Mouse (Mus musculus) liver, embryonic 12.5 days (tissue): ENCODE data around the gene Olfr676. TPM values are rescaled to one million over a fixed set of nuclear protein-coding genes. Genes with fewer than 3 reads are reported as not detected.
"Not testable (repeated sequence)": the region's sequence is repeated elsewhere in the genome, so short reads cannot be mapped to it uniquely, and the experiment has no call there.

ENCODE experiments used
- ATAC-seq: fragments of 200-750 bp; cut with Nextera tagmentation; 2 replicates; pipeline ENCODE4 v1.8.0; 2017; ENCODE audit warnings: moderate number of reproducible peaks, mild to moderate bottlenecking, moderate library complexity
- H3K27ac ChIP-seq: fragments of 300-500 bp; sonication (generic); 2 replicates; pipeline ENCODE4 v1.5.1; 2016; ENCODE audit warnings: mild to moderate bottlenecking
- H3K27me3 ChIP-seq: fragments of 300-500 bp; sonication (generic); replicated peaks from 2 replicates; pipeline ENCODE4 v1.6.1; 2016; ENCODE audit warnings: mild to moderate bottlenecking, moderate library complexity
- H3K36me3 ChIP-seq: fragments of 300-500 bp; sonication (generic); 2 replicates; pipeline ENCODE4 v1.6.1; 2016; ENCODE audit warnings: mild to moderate bottlenecking, moderate library complexity
- H3K4me1 ChIP-seq: fragments of 300-500 bp; sonication (generic); 2 replicates; pipeline ENCODE4 v1.6.1; 2016
- H3K4me2 ChIP-seq: fragments of 300-500 bp; sonication (generic); 2 replicates; pipeline ENCODE4 v1.6.1; 2016; ENCODE audit warnings: mild to moderate bottlenecking, moderate library complexity
- H3K4me3 ChIP-seq: fragments of 300-500 bp; sonication (generic); 2 replicates; pipeline ENCODE4 v1.5.1; 2016; ENCODE audit warnings: mild to moderate bottlenecking, moderate library complexity
- H3K9ac ChIP-seq: fragments of 300-500 bp; sonication (generic); 2 replicates; pipeline ENCODE4 v1.6.1; 2016; ENCODE audit warnings: mild to moderate bottlenecking, moderate library complexity
- H3K9me3 ChIP-seq: fragments of 300-500 bp; sonication (generic); replicated peaks from 2 replicates; pipeline ENCODE4 v1.6.1; 2016; ENCODE audit warnings: mild to moderate bottlenecking, moderate library complexity
- WGBS: fragments of 180-500 bp; shearing (Covaris S2); methylation state at CpG from one replicate; pipeline ENCODE4 v1.1.7; 2016; ENCODE audit not compliant: insufficient replicate concordance; 5-methylcytosine and 5-hydroxymethylcytosine counted together
- polyA plus RNA-seq: library from polyadenylated mRNA; unstranded; fragments of >200 nt; fragmentation: Nextera tagmentation; extraction: Ambion mirVana; gene quantifications from 2 replicates; pipeline ENCODE4 v1.2.1, GENCODE M21; 2016

Gene Olfr676
- polyA plus RNA-seq = not detected in 2 replicates

- no peak within 1 kb of the TSS for H3K27ac ChIP-seq
- H3K9me3 ChIP-seq = no peaks in the 10 kb centered on the region
- no peak within 1 kb of the TSS for H3K4me2 ChIP-seq
- H3K27me3 ChIP-seq = no peaks in the 10 kb centered on the region
- ATAC-seq = no peak
- no peak within 1 kb of the TSS for H3K9ac ChIP-seq
- H3K36me3 ChIP-seq = no peaks in the 10 kb centered on the region
- no peak within 1 kb of the TSS for H3K4me3 ChIP-seq
- no peaks in the 10 kb centered on the region for H3K4me1 ChIP-seq
These were observed at the start of gene Olfr676 for GRCm38 (mm10) chr7:105032398-105032797. TSS of gene Olfr676 (plus strand) at chr7:105032698.

GRCm38 (mm10) chr7:105001929-105002328, 30.6 kb upstream of the Olfr676 start, which contains the start of gene Olfr672:
TSS of gene Olfr672 (minus strand) at chr7:105002029.
- Histone ChIP-seq H3K4me2 (no peak within 1 kb of the TSS), H3K9ac (no peak within 1 kb of the TSS), H3K4me1 (no peaks in the 10 kb centered on the region), H3K4me3 (no peak within 1 kb of the TSS), H3K36me3 (no peaks in the 10 kb centered on the region), H3K27me3 (no peaks in the 10 kb centered on the region), H3K9me3 (no peaks in the 10 kb centered on the region), H3K27ac (no peak within 1 kb of the TSS)
- ATAC-seq = no peak

- Histone ChIP-seq H3K9me3 (no peaks in the 10 kb centered on the region), H3K27me3 (no peaks in the 10 kb centered on the region), H3K4me2 (no peak overlapping the region), H3K36me3 (no peaks in the 10 kb centered on the region), H3K4me3 (no peak overlapping the region), H3K27ac (no peak overlapping the region), H3K9ac (no peak overlapping the region), H3K4me1 (no peaks in the 10 kb centered on the region)
- ATAC-seq = no peak
- 41% methylated on average over 1 of the region's 1 CpGs for WGBS
These were observed 10.0 kb upstream of the Olfr676 start for GRCm38 (mm10) chr7:105022530-105022929.

GRCm38 (mm10) chr7:105028360-105028759, 4.1 kb upstream of the Olfr676 start, which contains the start of gene Olfr675:
TSS of gene Olfr675 (minus strand) at chr7:105028460.
- H3K4me3 ChIP-seq = no peak within 1 kb of the TSS
- no peaks in the 10 kb centered on the region for H3K36me3 ChIP-seq
- no peaks in the 10 kb centered on the region for H3K4me1 ChIP-seq
- no peak within 1 kb of the TSS for H3K27ac ChIP-seq
- H3K4me2 ChIP-seq = no peak within 1 kb of the TSS
- no peak within 1 kb of the TSS for H3K9ac ChIP-seq
- WGBS = 56% methylated on average over 1 of the region's 1 CpGs
- no peaks in the 10 kb centered on the region for H3K27me3 ChIP-seq
- ATAC-seq = no peak
- H3K9me3 ChIP-seq = no peaks in the 10 kb centered on the region

GRCm38 (mm10) chr7:105033836-105034235, 1.3 kb downstream of the Olfr676 start:
- H3K27ac ChIP-seq, H3K27me3 ChIP-seq, H3K4me1 ChIP-seq, ATAC-seq, H3K4me3 ChIP-seq, H3K4me2 ChIP-seq, H3K9me3 ChIP-seq, H3K9ac ChIP-seq, H3K36me3 ChIP-seq: not testable (repeated sequence)
- WGBS = 37% methylated on average over 5 of the region's 5 CpGs

- Histone ChIP-seq H3K36me3 (no peaks in the 10 kb centered on the region), H3K4me3 (no peak overlapping the region), H3K27ac (no peak overlapping the region), H3K4me2 (no peak overlapping the region), H3K27me3 (no peaks in the 10 kb centered on the region), H3K4me1 (no peaks in the 10 kb centered on the region), H3K9me3 (no peaks in the 10 kb centered on the region; the same call in 1 of the 2 replicates), H3K9ac (no peak overlapping the region)
- ATAC-seq = no peak
These were observed 26.5 kb downstream of the Olfr676 start for GRCm38 (mm10) chr7:105058951-105059350.

- Histone ChIP-seq H3K4me2 (no peak within 1 kb of the TSS), H3K27ac (no peak within 1 kb of the TSS)
- WGBS = 53% methylated on average over 1 of the region's 1 CpGs
These were observed 31.7 kb downstream of the Olfr676 start, which contains the start of gene Olfr678 for GRCm38 (mm10) chr7:105064175-105064574. TSS of gene Olfr678 (plus strand) at chr7:105064475.

GRCm38 (mm10) chr7:105080905-105081304, 48.4 kb downstream of the Olfr676 start, which contains the start of gene Olfr679:
TSS of gene Olfr679 (plus strand) at chr7:105081205.
- no peak for ATAC-seq
- no peak within 1 kb of the TSS for H3K4me3 ChIP-seq
- H3K27me3 ChIP-seq = no peaks in the 10 kb centered on the region
- H3K9me3 ChIP-seq = no peaks in the 10 kb centered on the region
- no peaks in the 10 kb centered on the region for H3K4me1 ChIP-seq
- H3K27ac ChIP-seq = no peak within 1 kb of the TSS
- 44% methylated on average over 1 of the region's 1 CpGs for WGBS
- H3K9ac ChIP-seq = no peak within 1 kb of the TSS
- H3K36me3 ChIP-seq = no peaks in the 10 kb centered on the region
- H3K4me2 ChIP-seq = no peak within 1 kb of the TSS

More at GRCm38 (mm10) chr7:105064175-105064574, 31.7 kb downstream of the Olfr676 start, which contains the start of gene Olfr678:
- H3K9ac ChIP-seq = no peak within 1 kb of the TSS
- no peak within 1 kb of the TSS for H3K4me3 ChIP-seq
- no peaks in the 10 kb centered on the region for H3K9me3 ChIP-seq
- H3K27me3 ChIP-seq = no peaks in the 10 kb centered on the region
- no peak for ATAC-seq
- H3K4me1 ChIP-seq = no peaks in the 10 kb centered on the region
- H3K36me3 ChIP-seq = no peaks in the 10 kb centered on the region

Other genes starting within 250 kb of the Olfr676 start
- gene Usp17lb, start 190.1 kb upstream of the Olfr676 start, polyA plus RNA-seq = not detected in 2 replicates
- gene Usp17la, start 175.7 kb upstream of the Olfr676 start, polyA plus RNA-seq = not detected in 2 replicates
- not detected in 2 replicates for gene Olfr665, start 154.7 kb upstream of the Olfr676 start, polyA plus RNA-seq
- not detected in 2 replicates for gene Olfr666, start 136.7 kb upstream of the Olfr676 start, polyA plus RNA-seq
- not detected in 2 replicates for gene Olfr667, start 111.2 kb upstream of the Olfr676 start, polyA plus RNA-seq
- not detected in 2 replicates for gene Olfr668, start 104.6 kb upstream of the Olfr676 start, polyA plus RNA-seq
- gene Olfr669, start 98.5 kb upstream of the Olfr676 start, polyA plus RNA-seq = not detected in 2 replicates
- gene Olfr670, start 70.1 kb upstream of the Olfr676 start, polyA plus RNA-seq = not detected in 2 replicates
- not detected in 2 replicates for gene Olfr671, start 53.6 kb upstream of the Olfr676 start, polyA plus RNA-seq
- gene Olfr672, start 30.7 kb upstream of the Olfr676 start, polyA plus RNA-seq = not detected in 2 replicates
- gene Olfr675, start 4.2 kb upstream of the Olfr676 start, polyA plus RNA-seq = not detected in 2 replicates
- not detected in 2 replicates for gene Olfr677, start 18.7 kb downstream of the Olfr676 start, polyA plus RNA-seq
- gene Olfr678, start 31.8 kb downstream of the Olfr676 start, polyA plus RNA-seq = not detected in 2 replicates
- not detected in 2 replicates for gene Olfr679, start 48.5 kb downstream of the Olfr676 start, polyA plus RNA-seq
- not detected in 2 replicates for gene Olfr680-ps1, start 60.1 kb downstream of the Olfr676 start, polyA plus RNA-seq
- not detected in 2 replicates for gene Olfr681, start 84.1 kb downstream of the Olfr676 start, polyA plus RNA-seq
- not detected in 2 replicates for gene Olfr683, start 114.3 kb downstream of the Olfr676 start, polyA plus RNA-seq
- not detected in 2 replicates for gene Olfr684, start 131.0 kb downstream of the Olfr676 start, polyA plus RNA-seq
- not detected in 2 replicates for gene Olfr685, start 153.3 kb downstream of the Olfr676 start, polyA plus RNA-seq
- gene Olfr686, start 174.8 kb downstream of the Olfr676 start, polyA plus RNA-seq = not detected in 2 replicates